Mouse (Mus musculus): ENCODE data around the gene Gria2. TPM values are rescaled to one million over a fixed set of nuclear protein-coding genes. Genes with fewer than 3 reads are reported as not detected.

The Gria2 gene
- total RNA-seq (2021): under 1 TPM; 0.52 to 0.81 TPM
- long read RNA-seq, experiment 1: 0 reads
- long read RNA-seq, experiment 2: 0 reads

DNA sequence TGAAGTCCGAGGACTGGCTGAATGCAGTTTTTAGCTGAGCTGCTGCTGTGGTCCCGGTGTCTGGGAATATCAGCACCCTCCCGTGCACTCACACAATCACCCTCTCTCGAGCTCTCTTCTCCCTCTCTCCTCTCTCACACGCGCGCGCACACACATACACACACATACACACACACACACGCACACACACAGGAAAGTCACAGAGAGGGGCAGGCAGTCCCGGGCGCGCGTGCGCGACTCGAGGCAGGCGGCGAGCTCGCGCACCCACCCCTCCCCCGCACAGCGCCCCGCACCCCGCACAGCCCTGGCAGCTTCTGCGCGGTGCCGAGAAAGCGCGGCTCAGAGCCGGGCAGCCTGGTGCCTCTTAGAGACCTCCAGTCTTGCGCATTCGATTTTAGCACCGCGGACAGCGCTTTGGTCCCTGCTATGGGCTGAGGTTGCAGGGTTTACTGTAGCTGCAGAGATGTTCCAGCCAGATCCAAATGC, at the start of gene Gria2:
TSS of gene Gria2 (minus strand) at position 240 of the 486 bp plus-strand sequence.
- DNase-seq: peak; percentile 58

GRCm38 (mm10) chr3:80850947-80851346, 48.3 kb upstream of the Gria2 start:
- DNase-seq: no peak

DNA sequence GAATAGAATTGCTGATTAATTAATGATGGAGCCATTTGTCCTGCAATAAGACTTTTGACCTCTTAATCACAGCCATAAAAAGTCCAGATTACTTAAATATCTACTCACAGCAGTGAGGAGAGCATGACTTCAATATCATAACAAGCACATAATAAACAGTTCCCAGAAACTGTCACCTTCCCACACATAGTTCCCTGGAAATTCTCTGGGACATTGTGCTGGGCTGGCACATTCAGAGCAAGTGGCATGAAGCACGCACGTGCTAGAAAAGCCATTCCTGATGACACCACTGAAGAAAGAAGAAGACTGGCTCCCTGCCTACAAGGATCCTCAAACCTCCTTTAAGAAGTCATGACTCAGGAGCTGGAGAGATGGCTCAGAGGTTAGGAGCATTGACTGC, 43.0 kb upstream of the Gria2 start:
- DNase-seq: no peak

- DNase-seq: no peak
These were observed 37.2 kb upstream of the Gria2 start for GRCm38 (mm10) chr3:80839845-80840244.

- no peak for DNase-seq
These were observed 34.9 kb upstream of the Gria2 start for GRCm38 (mm10) chr3:80837583-80837982.

- no peak for DNase-seq
These were observed 21.3 kb upstream of the Gria2 start for GRCm38 (mm10) chr3:80823975-80824374.

GRCm38 (mm10) chr3:80818619-80819018, 16.0 kb upstream of the Gria2 start:
- no peak for DNase-seq

DNA sequence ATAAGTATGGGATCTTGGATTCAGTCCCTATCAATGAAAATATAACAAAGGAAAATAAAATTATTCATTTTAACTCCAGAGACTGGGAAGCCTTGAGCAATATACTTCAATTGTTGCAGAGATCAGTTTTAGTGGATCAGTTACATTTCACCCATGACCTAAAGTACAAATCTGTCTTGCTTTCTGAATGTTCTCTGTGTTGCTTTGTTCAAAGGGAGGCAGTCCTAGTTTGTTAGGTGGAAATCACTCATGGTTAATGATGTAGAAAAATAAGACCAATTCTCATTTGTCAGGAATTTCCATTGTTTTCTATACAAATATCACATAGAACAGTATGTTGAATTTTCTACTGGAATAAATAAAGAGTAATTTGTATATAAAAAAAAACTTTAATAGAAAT, 11.1 kb upstream of the Gria2 start:
- DNase-seq: no peak

GRCm38 (mm10) chr3:80812237-80812636, 9.6 kb upstream of the Gria2 start:
- DNase-seq: no peak

DNA sequence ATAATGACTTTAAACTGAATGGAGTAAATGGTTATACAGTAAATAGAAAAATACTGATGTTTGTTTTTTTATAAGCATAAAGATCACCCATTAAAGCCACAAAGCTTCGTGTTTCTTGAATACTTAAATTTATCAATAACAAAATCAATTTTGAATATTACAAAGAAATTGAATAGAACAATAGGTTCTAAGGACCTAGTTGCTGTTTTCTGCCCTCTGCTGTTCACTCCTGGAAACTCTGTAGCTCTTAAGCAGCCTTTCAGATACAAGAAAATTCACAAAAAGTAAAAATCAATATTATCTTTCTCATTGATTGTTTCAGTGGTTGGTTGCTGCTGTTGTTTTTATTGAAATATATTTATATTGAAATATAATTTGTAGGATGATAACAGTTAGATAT, 2.7 kb upstream of the Gria2 start:
- DNase-seq: no peak

- no peak for DNase-seq
These were observed 1.2 kb upstream of the Gria2 start for GRCm38 (mm10) chr3:80803811-80804210.

DNA sequence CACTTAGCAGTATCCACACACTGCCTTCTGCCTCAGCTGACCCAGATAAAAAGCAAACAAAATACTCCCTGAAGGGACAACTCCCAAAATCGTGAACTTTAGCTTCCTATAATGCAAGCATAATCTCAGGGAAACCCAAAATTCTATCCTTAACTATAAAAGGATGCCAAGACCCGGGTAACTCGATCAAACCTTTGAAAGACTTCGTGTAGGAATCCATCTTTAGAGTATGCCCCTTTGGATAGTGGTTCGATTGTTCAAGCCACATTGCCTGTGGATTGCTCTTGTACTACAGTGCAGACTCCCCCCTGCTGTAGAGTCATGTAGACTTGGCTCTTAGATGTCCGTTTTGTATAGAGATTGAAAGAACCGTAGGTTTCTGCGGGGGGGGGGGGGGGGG, 576 bp upstream of the Gria2 start:
- no peak for DNase-seq

DNA sequence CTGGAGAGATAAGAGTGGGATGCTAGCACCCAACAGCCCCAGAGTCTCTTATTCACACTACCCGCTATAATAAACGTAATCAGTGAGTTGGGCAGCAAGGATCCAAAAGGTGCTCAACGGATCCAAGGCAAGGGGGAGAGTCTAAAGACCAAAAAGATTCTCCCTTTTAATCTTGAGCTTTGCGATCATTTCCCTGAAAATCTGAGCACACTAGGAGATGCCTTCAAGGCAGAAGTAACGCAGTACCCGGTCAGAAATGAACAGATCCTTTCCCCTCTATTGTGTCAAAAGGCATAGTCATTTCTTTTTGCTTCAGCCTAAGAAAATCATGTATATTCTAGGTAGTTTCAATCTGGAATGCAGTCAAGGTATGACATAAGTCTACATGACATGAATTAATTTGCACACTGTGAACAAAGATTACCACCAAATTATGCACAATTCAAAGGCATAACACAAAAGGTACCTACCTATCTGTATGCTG, 766 bp downstream of the Gria2 start:
- no peak for DNase-seq

DNA sequence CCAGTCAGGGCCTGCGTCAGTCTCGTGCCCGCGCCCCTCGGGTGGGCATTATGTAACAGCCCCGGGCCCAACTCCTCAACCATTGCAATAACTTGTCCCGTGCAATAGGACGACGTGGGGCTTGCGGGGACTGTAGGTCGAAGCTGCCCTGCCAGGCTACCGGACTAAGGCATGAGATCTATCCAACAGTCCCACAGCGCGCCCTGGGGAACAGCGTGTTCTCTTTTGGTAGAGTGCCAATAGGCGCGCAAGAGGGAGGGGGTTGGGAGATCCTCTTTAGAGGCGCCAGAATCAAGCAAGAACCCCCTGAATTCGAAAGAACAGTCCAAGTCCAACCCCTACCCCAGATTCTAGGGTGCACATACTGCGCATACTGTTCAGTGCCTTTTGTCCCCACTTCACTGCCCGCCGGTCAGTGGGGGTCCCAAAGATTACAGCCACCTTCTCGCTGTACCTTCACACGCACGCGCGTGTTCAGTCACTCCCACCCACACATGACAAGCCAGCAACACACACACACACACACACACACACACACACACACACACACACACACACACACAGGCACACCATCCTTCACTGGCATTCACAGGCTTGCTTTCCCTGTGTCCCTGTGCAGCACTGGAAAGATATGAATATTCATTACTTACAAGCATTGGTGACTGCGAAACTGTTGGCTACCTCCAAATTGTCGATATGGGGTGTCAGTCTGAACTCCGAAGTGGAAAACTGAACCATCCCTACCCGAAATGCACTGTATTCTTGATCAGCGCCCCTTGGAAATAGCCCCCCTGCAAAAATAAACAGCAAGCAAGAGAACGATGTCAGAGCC, 1.4 kb downstream of the Gria2 start:
- DNase-seq: peak; percentile 5

DNA sequence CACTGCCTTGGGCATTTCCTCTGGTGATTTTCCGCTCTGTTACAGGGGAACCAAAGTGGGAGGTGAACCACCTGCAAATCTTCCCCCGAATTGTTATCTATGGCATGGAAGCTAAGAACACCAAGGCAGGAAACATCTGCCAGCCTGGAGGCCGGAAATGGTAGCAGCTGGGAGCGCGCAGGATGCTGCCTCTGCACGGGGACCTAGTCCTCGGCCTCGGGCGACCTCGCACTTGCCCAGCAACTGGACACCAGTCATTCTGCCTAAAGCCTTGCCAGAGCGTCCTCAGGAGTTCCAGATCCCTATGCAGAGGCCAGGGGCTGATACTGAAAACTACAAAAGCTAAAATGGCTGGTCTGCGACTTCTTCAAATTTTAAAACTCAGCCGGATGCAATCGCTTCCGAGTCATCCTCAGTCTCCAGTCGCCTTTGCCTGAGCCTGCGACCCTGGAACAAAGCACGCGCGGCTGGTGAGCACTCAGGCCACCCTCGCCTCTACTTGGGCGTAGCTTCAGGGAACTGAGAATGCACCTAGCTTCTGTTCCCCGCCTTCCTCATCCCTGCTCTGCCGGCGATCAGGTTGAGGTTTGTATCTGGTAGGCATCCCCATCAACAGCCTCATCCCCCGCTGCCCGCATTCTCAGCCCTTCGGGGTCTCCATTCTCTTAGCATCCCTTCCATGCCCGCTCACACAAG, 2.2 kb downstream of the Gria2 start:
- DNase-seq: peak; percentile 7

GRCm38 (mm10) chr3:80797935-80798334, 4.7 kb downstream of the Gria2 start:
- DNase-seq: no peak

DNA sequence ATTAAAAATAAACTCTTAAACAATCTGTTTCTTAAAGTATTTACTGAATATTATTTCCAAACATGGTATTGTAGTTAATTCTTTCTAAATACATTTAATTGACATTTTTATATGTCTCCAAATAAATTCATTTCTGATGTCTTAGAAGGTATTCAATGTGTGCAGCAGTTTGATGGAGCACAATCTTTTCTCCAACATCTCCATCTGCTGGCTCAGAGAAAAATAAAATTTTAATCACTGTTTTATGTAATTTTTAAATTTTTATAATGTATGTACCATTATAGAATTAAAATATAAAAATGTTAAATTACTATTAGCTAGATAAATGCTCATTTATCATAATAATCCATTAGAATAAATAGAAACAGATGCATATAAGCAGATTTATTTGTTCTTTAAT, 5.9 kb downstream of the Gria2 start:
- no peak for DNase-seq

GRCm38 (mm10) chr3:80795284-80795683, 7.4 kb downstream of the Gria2 start:
- DNase-seq: no peak

DNA sequence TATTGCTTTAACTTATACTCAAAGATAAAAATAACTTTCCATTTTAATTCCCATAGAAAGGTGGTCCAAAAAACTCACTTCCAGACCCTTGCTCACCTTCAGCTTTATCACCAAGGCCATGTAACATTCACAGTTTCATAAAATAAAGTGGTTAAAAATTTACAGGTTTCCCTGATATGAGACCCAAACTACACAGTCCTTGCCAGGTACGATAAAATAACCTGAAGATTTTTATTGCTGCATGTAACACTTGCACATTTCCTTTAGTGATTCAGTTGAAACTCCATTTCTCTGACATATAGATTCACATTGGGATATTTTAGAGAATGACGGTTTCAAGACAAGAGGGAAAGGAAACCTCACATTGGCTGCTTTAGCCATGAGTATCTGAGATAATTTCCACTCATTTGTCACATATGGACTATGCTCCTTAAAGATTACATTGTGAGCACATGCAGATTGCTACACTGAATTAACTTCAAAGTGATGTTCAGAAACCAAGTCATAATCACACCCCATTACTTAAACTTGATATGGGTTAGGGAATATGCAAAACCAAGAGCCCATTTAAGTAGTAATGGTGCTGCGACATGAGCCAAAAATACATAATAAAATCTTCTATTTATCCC, 15.4 kb downstream of the Gria2 start:
- DNase-seq: no peak

- no peak for DNase-seq
These were observed 21.5 kb downstream of the Gria2 start for GRCm38 (mm10) chr3:80781144-80781530.

DNA sequence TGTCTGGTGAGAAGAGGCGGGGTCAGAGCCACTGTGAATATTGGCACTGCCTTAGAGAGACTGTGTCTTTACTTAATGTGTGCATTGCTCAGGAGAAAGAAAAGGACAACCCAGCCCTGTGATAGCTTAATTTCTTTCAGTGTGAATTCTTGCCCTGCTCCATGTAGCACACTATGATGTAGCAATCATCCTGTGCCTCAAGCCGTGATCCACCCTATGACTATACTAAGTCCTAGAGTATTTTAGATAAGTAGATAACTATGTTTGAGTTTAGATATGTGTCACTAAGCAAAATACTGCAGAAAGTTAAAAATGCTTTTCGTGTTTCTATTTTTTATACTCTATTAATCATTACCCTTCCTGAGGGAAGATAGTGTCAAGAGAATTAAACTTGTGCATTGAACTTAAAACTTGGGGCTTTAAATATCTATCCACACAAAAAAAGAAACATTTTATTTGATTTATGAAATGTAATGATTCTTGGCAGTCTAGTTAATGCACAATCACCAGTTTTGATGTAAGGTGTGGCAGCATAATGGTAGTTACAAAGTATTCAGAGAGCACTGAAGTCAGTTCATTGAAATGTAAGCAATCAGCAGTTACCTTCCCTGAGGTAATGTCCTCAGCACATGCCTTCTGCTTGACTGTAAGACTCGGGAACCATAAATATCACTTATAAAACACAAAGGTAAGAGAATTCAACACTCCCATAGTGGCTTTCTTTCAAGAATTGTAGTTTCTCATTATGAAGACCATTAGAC, 22.1 kb downstream of the Gria2 start:
- DNase-seq: no peak

GRCm38 (mm10) chr3:80776628-80777027, 26.0 kb downstream of the Gria2 start:
- no peak for DNase-seq

Measured in gastrocnemius, postnatal 10 days (tissue).